9 mouse cellular contexts compared by ENCODE assay signal in the genomic region with DNA sequence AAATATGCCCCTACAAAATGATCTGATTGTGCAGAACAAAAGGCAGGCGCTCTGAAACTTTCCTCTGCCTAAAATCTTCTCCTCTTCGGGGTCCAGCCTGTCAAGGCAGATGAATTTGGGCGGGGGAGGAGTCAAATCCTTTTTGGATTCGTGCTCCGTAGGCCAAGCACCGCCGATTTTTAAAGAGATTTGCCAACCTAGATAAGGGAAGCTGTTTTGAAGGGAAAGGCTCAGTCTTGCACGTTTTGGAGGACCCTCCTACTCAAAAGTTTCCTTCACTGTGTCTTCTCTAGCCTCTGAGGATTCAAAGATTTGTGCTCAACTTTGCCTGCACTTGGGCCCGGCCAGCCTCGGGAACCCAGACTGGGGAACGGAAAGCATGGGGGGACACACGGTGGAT. TPM values are rescaled to one million over a fixed set of nuclear protein-coding genes. Genes with fewer than 3 reads are reported as not detected.
DNase-seq lines count a peak whose midpoint lies in the region; ATAC-seq and TF ChIP-seq lines count a peak whose summit lies in the region.
"Had no signal": no experiment of that assay in that cellular context is flagged by ENCODE, and none has a peak within 500 bp of the region (broad histone marks: within the 10 kb centered on the region; RNA-seq: fewer than 3 reads in every experiment).

No protein-coding gene starts in this region.

- H3K4me2 ChIP-seq in heart, embryonic 16.5 days (ENCODE audit: low read depth, low read length), result peak overlapping the region; percentile 74
- H3K4me2 ChIP-seq in liver, postnatal 0 days (ENCODE audit: low read depth, low read length), result peak overlapping the region; percentile 66

- no peak for TF ChIP-seq EP300 in liver, postnatal 0 days (IDR thresholded peaks at IDR 0.05; ENCODE audit: low read depth)

- TF ChIP-seq CTCF in liver, postnatal 0 days (IDR thresholded peaks at IDR 0.05; ENCODE audit: low read depth), result no peak

- peak overlapping the region; percentile 70 for H3K9ac ChIP-seq in heart, embryonic 16.5 days (ENCODE audit: low read length)
- no peak overlapping the region for H3K9ac ChIP-seq in liver, postnatal 0 days (replicated peaks)

- H3K27ac ChIP-seq in heart, embryonic 10.5 days, result peak overlapping the region; percentile 87
- peak overlapping the region; percentile 76 for H3K27ac ChIP-seq in heart, embryonic 16.5 days (ENCODE audit: low read length)
- H3K27ac ChIP-seq in liver, postnatal 0 days (ENCODE audit: low read depth), result no peak overlapping the region

- H3K9me3 ChIP-seq in heart, embryonic 10.5 days, result no peaks in the 10 kb centered on the region
- no peaks in the 10 kb centered on the region for H3K9me3 ChIP-seq in heart, embryonic 16.5 days (replicated peaks; ENCODE audit: control insufficient read depth, low read length)
- no peaks in the 10 kb centered on the region for H3K9me3 ChIP-seq in liver, postnatal 0 days (ENCODE audit: low read length)

- WGBS in heart, embryonic 10.5 days, result 23% methylated on average over 12 of the region's 12 CpGs
- 13% methylated on average over 12 of the region's 12 CpGs for WGBS in heart, embryonic 16.5 days
- WGBS in liver, postnatal 0 days (ENCODE audit: insufficient replicate concordance), result 18% methylated on average over 12 of the region's 12 CpGs

- no peak for ATAC-seq in heart, embryonic 16.5 days (replicated peaks; ENCODE audit: extremely low read depth, insufficient read depth, low FRiP score)
- no peak for ATAC-seq in liver, postnatal 0 days

- no peaks in the 10 kb centered on the region; the same call in 1 of the 2 replicates for H3K27me3 ChIP-seq in heart, embryonic 10.5 days (ENCODE audit: insufficient read depth, poor library complexity, severe bottlenecking)
- no peaks in the 10 kb centered on the region for H3K27me3 ChIP-seq in heart, embryonic 16.5 days (ENCODE audit: control insufficient read depth, insufficient read depth, low read length)
- H3K27me3 ChIP-seq in liver, postnatal 0 days (ENCODE audit: insufficient read depth, low read length), result peaks cover 20% of the 10 kb centered on the region; the same call in 1 of the 2 replicates
- H3K27me3 ChIP-seq: CH12.LX had no signal

- peaks cover 22% of the 10 kb centered on the region; the same call in 1 of the 2 replicates for H3K4me1 ChIP-seq in heart, embryonic 10.5 days
- H3K4me1 ChIP-seq in heart, embryonic 16.5 days (ENCODE audit: control insufficient read depth, insufficient read depth, low read length), result peaks cover 2% of the 10 kb centered on the region; the same call in 1 of the 2 replicates
- no peaks in the 10 kb centered on the region for H3K4me1 ChIP-seq in liver, postnatal 0 days (ENCODE audit: insufficient read depth)

- H3K36me3 ChIP-seq in heart, embryonic 10.5 days, result no peaks in the 10 kb centered on the region
- no peaks in the 10 kb centered on the region for H3K36me3 ChIP-seq in heart, embryonic 16.5 days (ENCODE audit: control insufficient read depth, insufficient read depth)
- H3K36me3 ChIP-seq in liver, postnatal 0 days (replicated peaks; ENCODE audit: insufficient read depth, low read length), result no peaks in the 10 kb centered on the region

- DNase-seq in heart, embryonic 10.5 days (ENCODE audit: low spot score), result no peak
- no peak for DNase-seq in heart, adult 11 months
- DNase-seq in Muller cell, postnatal 12 days (ENCODE audit: inconsistent ontology term), result peak; percentile 11
- DNase-seq in liver, postnatal 0 days, result no peak
- DNase-seq in urinary bladder, postnatal 25 days (ENCODE audit: low spot score), result no peak
- DNase-seq in layer of hippocampus, adult 11-12 months (ENCODE audit: low spot score), result no peak
- DNase-seq in cerebellum, adult 18-20 months, result no peak

- H3K4me3 ChIP-seq in heart, embryonic 10.5 days, result peak overlapping the region; percentile 67
- peak overlapping the region; percentile 62 for H3K4me3 ChIP-seq in heart, embryonic 16.5 days (ENCODE audit: low read length)
- peak overlapping the region; percentile 39 for H3K4me3 ChIP-seq in liver, postnatal 0 days (ENCODE audit: low read depth, low read length)

RNA-seq across cellular contexts. Expression of gene Gpc3, which starts 0.9 kb away (rescaled TPM):
- 484 and 654 TPM in 2 replicates for polyA plus RNA-seq in heart, embryonic 10.5 days (2016; fragmentation: Nextera tagmentation; extraction: Ambion mirVana)
- 355 and 372 TPM in 2 replicates for polyA plus RNA-seq in heart, embryonic 16.5 days (2015; fragmentation: Nextera tagmentation; extraction: Ambion mirVana)
- 459 and 478 TPM in 2 replicates for polyA plus RNA-seq in liver, postnatal 0 days (2015; fragmentation: Nextera tagmentation; extraction: Ambion mirVana)
